29 mouse cellular contexts compared by ENCODE assay signal in genomic region chr19:21507133-21507532, GRCm38 (mm10). TPM values are rescaled to one million over a fixed set of nuclear protein-coding genes. Genes with fewer than 3 reads are reported as not detected.
"Had no signal": no experiment of that assay in that cellular context is flagged by ENCODE, and none has a peak within 500 bp of the region (broad histone marks: within the 10 kb centered on the region; RNA-seq: fewer than 3 reads in every experiment).

No protein-coding gene starts in this region.

- DNase-seq: left cerebral cortex, postnatal 4 days; liver; liver, embryonic 13.5 days; liver, postnatal 0 days; lung, adult 2 months; lung, postnatal 10 days; lung, postnatal 4 days; midbrain, embryonic 14.5 days had no signal

- ATAC-seq: liver, embryonic 12.5 days; liver, postnatal 0 days; lung, postnatal 0 days; midbrain, embryonic 13.5 days; midbrain, embryonic 15.5 days; midbrain, embryonic 16.5 days had no signal

- H3K4me1 ChIP-seq: limb, embryonic 10.5 days; limb, embryonic 12.5 days; limb, embryonic 13.5 days; limb, embryonic 15.5 days; liver, embryonic 12.5 days; liver, embryonic 13.5 days; liver, embryonic 15.5 days; lung, embryonic 15.5 days; midbrain, embryonic 10.5 days; midbrain, embryonic 12.5 days; midbrain, embryonic 13.5 days; midbrain, embryonic 15.5 days had no signal

- H3K4me3 ChIP-seq: limb, embryonic 10.5 days; limb, embryonic 12.5 days; limb, embryonic 13.5 days; limb, embryonic 15.5 days; liver, embryonic 12.5 days; liver, embryonic 13.5 days; liver, embryonic 15.5 days; lung, embryonic 15.5 days; megakaryocyte, embryonic 14.5 days; midbrain, embryonic 10.5 days; midbrain, embryonic 12.5 days; midbrain, embryonic 13.5 days; midbrain, embryonic 15.5 days; myocyte had no signal

- H3K9me3 ChIP-seq: limb, embryonic 10.5 days; limb, embryonic 12.5 days; limb, embryonic 13.5 days; limb, embryonic 15.5 days; liver, embryonic 12.5 days; liver, embryonic 13.5 days; liver, embryonic 15.5 days; lung, embryonic 15.5 days; megakaryocyte, embryonic 14.5 days; midbrain, embryonic 10.5 days; midbrain, embryonic 12.5 days; midbrain, embryonic 13.5 days; midbrain, embryonic 15.5 days had no signal

- H3K27ac ChIP-seq: limb, embryonic 10.5 days; limb, embryonic 12.5 days; limb, embryonic 13.5 days; limb, embryonic 15.5 days; liver, embryonic 12.5 days; liver, embryonic 13.5 days; liver, embryonic 14.5 days; liver, embryonic 15.5 days; lung, embryonic 15.5 days; macrophage; midbrain, embryonic 10.5 days; midbrain, embryonic 12.5 days; midbrain, embryonic 13.5 days; midbrain, embryonic 15.5 days had no signal

- H3K27me3 ChIP-seq: limb, embryonic 12.5 days; limb, embryonic 13.5 days; limb, embryonic 15.5 days; liver, embryonic 12.5 days; liver, embryonic 13.5 days; liver, embryonic 15.5 days; lung, embryonic 15.5 days; megakaryocyte, embryonic 14.5 days; midbrain, embryonic 12.5 days; midbrain, embryonic 13.5 days; midbrain, embryonic 15.5 days had no signal

- H3K9ac ChIP-seq: limb, embryonic 12.5 days; limb, embryonic 13.5 days; limb, embryonic 15.5 days; liver, embryonic 12.5 days; liver, embryonic 13.5 days; liver, embryonic 14.5 days; liver, embryonic 15.5 days; liver, postnatal 0 days; lung, embryonic 14.5 days; lung, embryonic 15.5 days; midbrain, embryonic 12.5 days; midbrain, embryonic 13.5 days; midbrain, embryonic 15.5 days had no signal

- H3K36me3 ChIP-seq: limb, embryonic 10.5 days; limb, embryonic 12.5 days; limb, embryonic 13.5 days; limb, embryonic 15.5 days; liver, embryonic 12.5 days; liver, embryonic 13.5 days; liver, embryonic 15.5 days; lung, embryonic 15.5 days; midbrain, embryonic 10.5 days; midbrain, embryonic 12.5 days; midbrain, embryonic 13.5 days; midbrain, embryonic 15.5 days had no signal

- H3K4me2 ChIP-seq: limb, embryonic 12.5 days; limb, embryonic 13.5 days; limb, embryonic 15.5 days; liver, embryonic 11.5 days; liver, embryonic 12.5 days; liver, embryonic 13.5 days; liver, embryonic 15.5 days; lung, embryonic 14.5 days; lung, embryonic 15.5 days; midbrain, embryonic 11.5 days; midbrain, embryonic 12.5 days; midbrain, embryonic 13.5 days; midbrain, embryonic 15.5 days had no signal

RNA-seq across cellular contexts. Expression of gene Gda, which starts 33.9 kb away (rescaled TPM):
- polyA plus RNA-seq: limb, embryonic 10.5 days; limb, embryonic 11.5 days; limb, embryonic 12.5 days; midbrain, embryonic 10.5 days; midbrain, embryonic 12.5 days had no signal
